Mouse (Mus musculus): ENCODE measurements around the gene Abhd14b.

GRCm38 (mm10) chr9:106421865-106422160 lies 25.4 kb upstream of the Abhd14b start:
- TF ChIP-seq CTCF (IDR thresholded peaks at IDR 0.05; ENCODE audit: low read depth, low read length) (peak; percentile 64), POLR2A (IDR thresholded peaks at IDR 0.05; ENCODE audit: borderline replicate concordance, low read depth, low read length) (no peak)

All from bone marrow macrophage, adult 2 months (primary cell).